Mouse (Mus musculus): Measurements from ENCODE around the gene Zc3h8. TPM values are rescaled to one million over a fixed set of nuclear protein-coding genes. Genes with fewer than 3 reads are reported as not detected.

The Zc3h8 gene
- polyA plus RNA-seq (2012; ENCODE audit: insufficient read depth, insufficient read length, missing spikeins), result 4.1 and 4.7 TPM in 2 replicates

GRCm38 (mm10) chr2:128943538-128944528 is at the start of gene Zc3h8:
Zc3h8 (minus strand) TSS chr2:128944077.
- peaks cover 3% of the 10 kb centered on the region for H3K4me1 ChIP-seq (ENCODE audit: control insufficient read depth, insufficient read depth, low read length)
- peak within 1 kb of the TSS; percentile 80 for H3K4me3 ChIP-seq (ENCODE audit: insufficient read depth, low read length)
- no peak for TF ChIP-seq CTCF (IDR thresholded peaks at IDR 0.05; ENCODE audit: low read depth, low read length)
- TF ChIP-seq POLR2A (IDR thresholded peaks at IDR 0.05; ENCODE audit: borderline replicate concordance, low read depth, low read length), result no peak
- peak within 1 kb of the TSS; percentile 83 for H3K27ac ChIP-seq (ENCODE audit: insufficient read depth, low read depth, low read length)

DNA sequence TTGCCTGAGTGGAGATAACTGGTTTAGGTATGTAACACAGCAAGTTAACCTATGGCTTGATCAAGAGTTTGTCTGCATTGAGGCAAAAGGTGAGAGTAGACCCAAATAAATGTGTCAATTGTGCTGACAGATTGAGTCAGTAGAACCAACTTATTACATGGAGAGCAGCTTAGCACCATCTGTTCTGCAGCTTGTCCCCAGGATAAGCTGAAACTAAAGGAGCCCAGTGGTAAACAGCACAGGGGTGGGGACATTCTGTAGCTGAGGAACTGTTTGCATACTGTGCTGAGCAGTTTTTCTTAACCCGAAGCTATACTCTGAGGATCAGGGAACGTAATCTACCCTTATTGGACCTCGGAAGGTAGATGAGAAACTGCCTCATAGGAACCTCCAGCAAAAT is 40.9 kb upstream of the Zc3h8 start:
- no peak overlapping the region for H3K4me3 ChIP-seq (ENCODE audit: insufficient read depth, low read length)
- no peak overlapping the region for H3K27ac ChIP-seq (ENCODE audit: insufficient read depth, low read depth, low read length)
- TF ChIP-seq CTCF (IDR thresholded peaks at IDR 0.05; ENCODE audit: low read depth, low read length), result no peak
- no peak for TF ChIP-seq POLR2A (IDR thresholded peaks at IDR 0.05; ENCODE audit: borderline replicate concordance, low read depth, low read length)
- no peaks in the 10 kb centered on the region for H3K4me1 ChIP-seq (ENCODE audit: control insufficient read depth, insufficient read depth, low read length)

- Histone ChIP-seq H3K4me3 (ENCODE audit: insufficient read depth, low read length) (no peak overlapping the region), H3K27ac (ENCODE audit: insufficient read depth, low read depth, low read length) (no peak overlapping the region), H3K4me1 (ENCODE audit: control insufficient read depth, insufficient read depth, low read length) (peaks cover 7% of the 10 kb centered on the region)
- no peak for TF ChIP-seq POLR2A (IDR thresholded peaks at IDR 0.05; ENCODE audit: borderline replicate concordance, low read depth, low read length)
Measured at GRCm38 (mm10) chr2:128975572-128975971, 31.7 kb upstream of the Zc3h8 start.

- TF ChIP-seq CTCF (IDR thresholded peaks at IDR 0.05; ENCODE audit: low read depth, low read length) (no peak), POLR2A (IDR thresholded peaks at IDR 0.05; ENCODE audit: borderline replicate concordance, low read depth, low read length) (no peak)
- Histone ChIP-seq H3K4me1 (ENCODE audit: control insufficient read depth, insufficient read depth, low read length) (peaks cover 11% of the 10 kb centered on the region), H3K27ac (ENCODE audit: insufficient read depth, low read depth, low read length) (no peak overlapping the region), H3K4me3 (ENCODE audit: insufficient read depth, low read length) (no peak overlapping the region)
Measured at GRCm38 (mm10) chr2:128972301-128972700, 28.4 kb upstream of the Zc3h8 start.

DNA sequence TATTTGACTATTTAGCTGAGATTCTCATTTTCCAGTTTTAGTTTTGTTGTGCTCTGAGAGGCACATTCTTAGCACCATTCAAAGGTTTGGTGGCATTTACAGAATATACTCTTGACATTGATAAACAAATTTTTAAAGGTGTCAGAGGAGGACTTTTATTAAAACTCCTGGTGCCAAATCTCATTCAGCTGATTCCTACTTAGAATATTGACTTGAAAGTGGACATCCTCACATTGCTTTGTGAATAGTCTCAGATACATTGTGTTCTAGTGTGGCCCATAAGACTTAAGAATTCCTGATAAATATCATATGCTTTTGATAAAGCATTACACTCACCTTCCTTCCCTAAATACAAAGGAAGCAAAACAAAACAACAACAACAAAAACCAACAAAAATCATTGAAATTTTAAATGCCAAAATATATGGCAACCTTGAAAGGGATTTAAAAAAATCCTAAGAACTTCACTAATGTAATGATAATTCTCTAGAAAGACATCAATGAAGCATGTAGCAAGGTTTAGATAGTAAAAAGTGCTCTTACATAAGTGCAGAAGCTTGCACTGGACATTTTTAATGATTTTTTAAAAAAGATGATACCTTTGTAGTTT is 24.7 kb upstream of the Zc3h8 start:
- TF ChIP-seq CTCF (IDR thresholded peaks at IDR 0.05; ENCODE audit: low read depth, low read length) (no peak), POLR2A (IDR thresholded peaks at IDR 0.05; ENCODE audit: borderline replicate concordance, low read depth, low read length) (no peak)
- H3K4me3 ChIP-seq (ENCODE audit: insufficient read depth, low read length), result peak overlapping the region; percentile 87; the same call in 1 of the 2 replicates
- H3K4me1 ChIP-seq (ENCODE audit: control insufficient read depth, insufficient read depth, low read length), result peaks cover 17% of the 10 kb centered on the region
- peak overlapping the region; percentile 94; the same call in 1 of the 2 replicates for H3K27ac ChIP-seq (ENCODE audit: insufficient read depth, low read depth, low read length)

DNA sequence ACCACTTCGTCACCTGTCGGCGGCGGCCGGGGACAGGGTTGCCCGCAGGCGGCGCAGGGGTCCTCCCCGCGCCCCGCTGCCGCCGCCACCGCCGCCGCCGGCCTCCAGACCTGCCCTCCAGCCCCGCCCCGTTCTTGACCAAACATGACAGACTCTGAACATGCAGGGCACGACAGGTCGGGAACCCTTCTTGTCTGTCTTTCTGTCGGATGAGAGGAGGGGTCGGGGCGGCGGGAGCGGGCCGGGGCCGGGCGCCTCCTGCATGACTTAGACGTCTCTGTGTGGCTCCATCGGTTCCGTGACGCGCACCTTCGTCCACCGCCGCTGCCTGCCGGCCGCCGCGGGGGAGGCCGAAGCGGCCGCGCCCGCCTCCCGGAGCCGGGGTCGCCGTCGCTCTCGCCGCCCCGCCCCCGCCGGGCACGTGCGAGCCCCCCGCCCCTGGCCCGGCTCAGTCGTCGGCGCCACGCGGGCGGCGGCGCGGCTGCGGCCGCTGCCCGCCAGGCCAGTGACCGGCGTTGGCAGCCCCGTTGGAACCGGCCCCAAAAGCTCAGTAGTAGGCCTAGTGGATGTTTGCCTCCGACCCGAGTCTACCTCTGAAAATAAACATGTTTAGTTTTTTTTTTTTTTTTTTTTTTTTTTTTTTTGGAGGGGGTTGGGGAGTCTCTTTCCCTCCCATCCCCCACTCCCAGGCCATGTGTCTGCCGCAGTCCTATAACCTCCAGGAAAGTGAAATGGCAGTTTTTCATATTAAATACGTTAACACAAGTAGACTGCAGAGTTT is 24.0 kb upstream of the Zc3h8 start, which contains the start of gene Gm10762:
TSS of gene Gm10762 (minus strand) at position 65 of the 781 bp plus-strand sequence.
- Histone ChIP-seq H3K27ac (ENCODE audit: insufficient read depth, low read depth, low read length) (peak within 1 kb of the TSS; percentile 94), H3K4me1 (ENCODE audit: control insufficient read depth, insufficient read depth, low read length) (peaks cover 17% of the 10 kb centered on the region), H3K4me3 (ENCODE audit: insufficient read depth, low read length) (peak within 1 kb of the TSS; percentile 87)
- TF ChIP-seq POLR2A (IDR thresholded peaks at IDR 0.05; ENCODE audit: borderline replicate concordance, low read depth, low read length), result no peak
- no peak for TF ChIP-seq CTCF (IDR thresholded peaks at IDR 0.05; ENCODE audit: low read depth, low read length)

DNA sequence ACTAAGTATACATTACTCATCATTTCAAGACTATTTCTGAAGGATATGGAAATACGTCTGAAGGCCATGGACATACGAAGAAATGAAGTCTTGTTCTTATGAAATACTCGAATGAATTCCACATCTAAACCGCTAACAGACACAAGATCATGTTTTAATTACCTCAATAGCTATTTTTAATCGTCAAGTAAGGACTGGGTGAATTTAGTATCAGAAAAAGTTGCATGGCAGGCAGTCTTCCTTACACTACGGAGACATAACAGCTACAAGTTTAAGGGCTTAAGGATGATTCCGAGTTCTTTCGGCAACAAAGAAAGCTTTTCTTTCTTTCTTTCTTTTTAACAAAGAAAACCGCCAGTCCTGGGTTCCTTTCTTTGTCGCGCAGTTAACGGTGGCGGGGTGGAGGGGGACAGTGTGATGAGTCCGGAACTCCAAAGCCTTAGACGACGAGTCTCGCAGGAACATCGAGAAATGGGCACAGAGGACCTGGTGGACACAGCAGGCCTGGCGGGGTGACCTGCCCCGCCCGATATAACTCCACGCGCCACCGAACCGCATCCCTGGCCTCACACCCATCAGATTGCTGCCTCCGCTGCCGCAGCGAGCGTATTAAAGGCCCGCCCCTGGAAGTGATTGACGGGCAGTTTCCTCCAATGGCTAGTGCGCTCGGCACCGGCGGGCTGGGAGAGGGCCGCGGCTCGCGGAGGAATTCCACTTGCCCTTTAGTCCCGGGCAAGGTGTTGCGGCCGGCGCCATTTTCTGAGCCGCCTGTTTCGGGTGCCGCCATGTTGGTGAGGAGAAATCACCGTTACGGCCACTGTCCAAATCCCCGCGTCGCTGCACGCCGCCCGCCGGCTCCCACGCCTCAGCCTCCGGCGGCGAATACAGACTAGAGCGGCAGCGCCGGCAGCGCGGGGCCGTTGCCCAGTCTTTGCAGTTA is 23.0 kb upstream of the Zc3h8 start, which contains the start of gene Zc3h6:
TSS of gene Zc3h6 (plus strand) at position 762 of the 940 bp plus-strand sequence.
- no peak; the same call in 1 of the 2 replicates for TF ChIP-seq POLR2A (IDR thresholded peaks at IDR 0.05; ENCODE audit: borderline replicate concordance, low read depth, low read length)
- no peak for TF ChIP-seq CTCF (IDR thresholded peaks at IDR 0.05; ENCODE audit: low read depth, low read length)
- peak within 1 kb of the TSS; percentile 87 for H3K4me3 ChIP-seq (ENCODE audit: insufficient read depth, low read length)
- H3K27ac ChIP-seq (ENCODE audit: insufficient read depth, low read depth, low read length), result peak within 1 kb of the TSS; percentile 94
- peaks cover 13% of the 10 kb centered on the region for H3K4me1 ChIP-seq (ENCODE audit: control insufficient read depth, insufficient read depth, low read length)

- no peak for TF ChIP-seq POLR2A (IDR thresholded peaks at IDR 0.05; ENCODE audit: borderline replicate concordance, low read depth, low read length)
- no peak for TF ChIP-seq CTCF (IDR thresholded peaks at IDR 0.05; ENCODE audit: low read depth, low read length)
- peaks cover 10% of the 10 kb centered on the region for H3K4me1 ChIP-seq (ENCODE audit: control insufficient read depth, insufficient read depth, low read length)
- H3K4me3 ChIP-seq (ENCODE audit: insufficient read depth, low read length), result no peak overlapping the region
- H3K27ac ChIP-seq (ENCODE audit: insufficient read depth, low read depth, low read length), result no peak overlapping the region
Measured at GRCm38 (mm10) chr2:128966236-128966635, 22.4 kb upstream of the Zc3h8 start.

All from bone marrow macrophage, adult 2 months (primary cell).